Mouse (Mus musculus) hindbrain, embryonic 12.5 days (tissue): ENCODE results near the gene Kcnj13. TPM values are rescaled to one million over a fixed set of nuclear protein-coding genes. Genes with fewer than 3 reads are reported as not detected.

Experiments
- ATAC-seq: fragments of 200-750 bp; cut with Nextera tagmentation; 2 replicates; pipeline ENCODE4 v1.8.0; 2017; ENCODE audit warnings: moderate TSS enrichment; ENCODE audit not compliant: low FRiP score
- H3K27ac ChIP-seq: fragments of 300-500 bp; sonication (generic); 2 replicates; pipeline ENCODE4 v1.5.1; 2016; ENCODE audit warnings: mild to moderate bottlenecking
- H3K27me3 ChIP-seq: fragments of 300-500 bp; sonication (generic); 2 replicates; pipeline ENCODE4 v1.6.1; 2016; ENCODE audit warnings: mild to moderate bottlenecking
- H3K36me3 ChIP-seq: fragments of 300-500 bp; sonication (generic); 2 replicates; pipeline ENCODE4 v1.6.1; 2016; ENCODE audit warnings: mild to moderate bottlenecking
- H3K4me1 ChIP-seq: fragments of 300-500 bp; sonication (generic); 2 replicates; pipeline ENCODE4 v1.6.1; 2016
- H3K4me2 ChIP-seq: fragments of 300-500 bp; sonication (generic); replicated peaks from 2 replicates; pipeline ENCODE4 v1.6.1; 2016; ENCODE audit warnings: mild to moderate bottlenecking
- H3K4me3 ChIP-seq: fragments of 300-500 bp; sonication (generic); 2 replicates; pipeline ENCODE4 v1.5.1; 2016; ENCODE audit warnings: mild to moderate bottlenecking
- H3K9ac ChIP-seq: fragments of 300-500 bp; sonication (generic); 2 replicates; pipeline ENCODE4 v1.6.1; 2016; ENCODE audit warnings: mild to moderate bottlenecking, moderate library complexity
- H3K9me3 ChIP-seq: fragments of 300-500 bp; sonication (generic); replicated peaks from 2 replicates; pipeline ENCODE4 v1.6.1; 2016; ENCODE audit warnings: mild to moderate bottlenecking
- WGBS: fragments of 180-500 bp; shearing (Covaris S2); methylation state at CpG from one replicate; pipeline ENCODE4 v1.1.7; 2016; 5-methylcytosine and 5-hydroxymethylcytosine counted together
- polyA plus RNA-seq: library from polyadenylated mRNA; unstranded; fragments of >200 nt; fragmentation: Nextera tagmentation; extraction: Ambion mirVana; gene quantifications from 2 replicates; pipeline ENCODE4 v1.2.1, GENCODE M21; 2016

Gene Kcnj13
- polyA plus RNA-seq, 1 experiment from 2014 or later, result 11.8 TPM

DNA sequence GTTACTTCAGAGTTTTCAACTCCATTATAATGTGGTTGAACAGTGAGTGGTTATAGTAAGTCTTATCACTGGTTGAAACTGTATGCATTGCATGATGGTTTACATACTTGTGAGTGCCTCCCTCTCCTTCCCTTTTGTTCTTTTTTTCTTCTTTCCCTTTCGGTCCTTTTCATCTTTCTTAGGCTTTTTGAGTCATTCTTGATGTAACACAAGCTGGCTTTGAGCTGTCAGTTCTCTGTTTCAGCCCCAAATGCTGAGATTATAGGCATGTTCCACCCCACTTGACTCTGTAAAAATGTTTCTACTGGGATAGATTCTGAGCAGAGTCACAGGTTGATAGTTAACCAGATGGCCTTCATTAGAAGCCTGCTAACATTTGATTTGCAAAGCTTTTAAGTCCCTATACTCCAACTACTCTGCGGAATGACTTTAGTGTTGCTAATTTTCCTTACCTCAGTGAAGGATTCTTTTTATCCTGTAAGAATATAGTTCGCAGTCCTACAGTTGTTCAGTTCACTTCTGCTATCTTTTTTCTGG, 16.4 kb downstream of the Kcnj13 start:
- 91% methylated on average over 3 of the region's 3 CpGs for WGBS
- Histone ChIP-seq H3K9me3 (no peaks in the 10 kb centered on the region), H3K9ac (no peak overlapping the region), H3K4me3 (no peak overlapping the region), H3K36me3 (peaks cover 23% of the 10 kb centered on the region), H3K27ac (no peak overlapping the region), H3K27me3 (no peaks in the 10 kb centered on the region), H3K4me1 (no peaks in the 10 kb centered on the region), H3K4me2 (no peak overlapping the region)
- ATAC-seq, result no peak

DNA sequence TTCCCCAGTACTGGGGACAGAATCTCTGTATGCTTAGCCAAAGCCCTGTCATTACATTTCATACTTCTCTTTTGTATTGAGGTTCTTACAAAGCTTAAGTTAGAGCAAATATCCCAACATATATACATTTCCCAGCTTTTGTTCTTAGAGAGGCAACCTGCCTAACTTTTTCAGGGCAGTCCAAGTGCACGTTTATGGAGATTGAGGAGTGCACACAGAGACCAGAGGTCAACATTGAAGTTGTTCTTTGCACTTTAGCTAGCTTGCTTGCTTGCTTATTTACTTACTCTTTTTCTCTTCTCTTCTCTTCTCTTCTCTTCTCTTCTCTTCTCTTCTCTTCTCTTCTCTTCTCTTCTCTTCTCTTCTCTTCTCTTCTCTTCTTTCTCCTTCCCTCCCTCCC, 34.3 kb downstream of the Kcnj13 start:
- WGBS, result 88% methylated on average over 1 of the region's 1 CpGs
- Histone ChIP-seq H3K36me3 (peaks cover 11% of the 10 kb centered on the region), H3K27ac (no peak overlapping the region), H3K4me1 (no peaks in the 10 kb centered on the region), H3K4me2 (no peak overlapping the region), H3K9me3 (no peaks in the 10 kb centered on the region), H3K9ac (no peak overlapping the region), H3K27me3 (no peaks in the 10 kb centered on the region), H3K4me3 (no peak overlapping the region)
- ATAC-seq, result no peak

DNA sequence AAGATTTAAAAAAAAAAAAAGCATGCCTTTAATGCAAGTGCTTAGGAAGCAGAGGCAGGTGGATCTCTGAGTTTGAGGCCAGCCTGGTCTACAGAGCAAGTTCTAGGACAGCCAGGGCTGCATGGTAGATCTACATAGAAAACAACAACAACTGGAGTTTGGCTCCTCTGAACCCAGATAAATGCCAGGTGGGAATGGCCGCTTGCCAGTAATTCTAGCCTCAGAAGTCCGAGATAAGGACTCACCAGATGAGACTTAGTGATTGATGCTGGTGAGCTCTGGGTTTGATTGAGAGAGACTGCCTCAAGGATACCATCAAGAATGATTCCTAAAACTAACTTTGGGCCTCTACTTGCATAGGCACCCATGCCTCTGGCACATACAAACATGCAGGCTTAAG, 44.0 kb downstream of the Kcnj13 start:
- Histone ChIP-seq H3K36me3 (0 out of 2 replicates have a peak, but pooled peaks cover 3% of the 10 kb centered on the region), H3K9me3 (no peaks in the 10 kb centered on the region), H3K9ac (no peak overlapping the region), H3K27ac (no peak overlapping the region), H3K4me1 (no peaks in the 10 kb centered on the region), H3K27me3 (no peaks in the 10 kb centered on the region), H3K4me2 (no peak overlapping the region), H3K4me3 (no peak overlapping the region)
- WGBS, result 90% methylated on average over 2 of the region's 2 CpGs
- no peak for ATAC-seq

Other genes starting within 250 kb of the Kcnj13 start
- gene Ecel1, start 238.2 kb downstream of the Kcnj13 start, polyA plus RNA-seq, result 29.2 and 33.6 TPM in 2 replicates
- 3.6 and 9.3 TPM in 2 replicates for gene Prss56, start 211.4 kb downstream of the Kcnj13 start, polyA plus RNA-seq
- 0.14 and 0.64 TPM in 2 replicates for gene Chrnd, start 204.1 kb downstream of the Kcnj13 start, polyA plus RNA-seq
- gene Chrng, start 190.1 kb downstream of the Kcnj13 start, polyA plus RNA-seq, result 0.90 and 3.0 TPM in 2 replicates
- gene Eif4e2, start 180.8 kb downstream of the Kcnj13 start, polyA plus RNA-seq, result 148 and 150 TPM in 2 replicates
- gene Efhd1, start 130.4 kb downstream of the Kcnj13 start, polyA plus RNA-seq, result 0.40 TPM in 2 replicates
- 66.4 and 68.0 TPM in 2 replicates for gene Gigyf2, start 67.7 kb downstream of the Kcnj13 start, polyA plus RNA-seq
- 1.4 and 3.5 TPM in 2 replicates for gene Snorc, start 75.5 kb upstream of the Kcnj13 start, polyA plus RNA-seq
- not detected in 2 replicates for gene Neu2, start 115.2 kb upstream of the Kcnj13 start, polyA plus RNA-seq
- 4.8 and 5.9 TPM in 2 replicates for gene Ngef, start 179.1 kb upstream of the Kcnj13 start, polyA plus RNA-seq
- gene Inpp5d, start 225.6 kb upstream of the Kcnj13 start, polyA plus RNA-seq, result 4.9 and 5.5 TPM in 2 replicates